Mouse (Mus musculus): ENCODE measurements around the gene Angptl4.
"Not testable (repeated sequence)": the region's sequence is repeated elsewhere in the genome, so short reads cannot be mapped to it uniquely, and the experiment has no call there.

Gene Angptl4

GRCm38 (mm10) chr17:33755418-33756107, 26.1 kb downstream of the Angptl4 start:
- no peak for DNase-seq

- DNase-seq, result no peak
Observed at GRCm38 (mm10) chr17:33754656-33755055, 27.0 kb downstream of the Angptl4 start.

- DNase-seq, result no peak
Observed at GRCm38 (mm10) chr17:33752297-33752696, 29.3 kb downstream of the Angptl4 start.

- no peak for DNase-seq
Observed at GRCm38 (mm10) chr17:33751181-33751580, 30.4 kb downstream of the Angptl4 start.

GRCm38 (mm10) chr17:33749451-33749850, 32.2 kb downstream of the Angptl4 start:
- peak in 1 of 2 experiments; percentile 4 for DNase-seq

- DNase-seq, result peak; percentile 51 to 57
Observed at GRCm38 (mm10) chr17:33746011-33746410, 35.6 kb downstream of the Angptl4 start.

GRCm38 (mm10) chr17:33744686-33745384, 36.8 kb downstream of the Angptl4 start:
- DNase-seq, result no peak

- DNase-seq, result no peak
Observed at GRCm38 (mm10) chr17:33742420-33742819, 39.2 kb downstream of the Angptl4 start.

- not testable (repeated sequence) for DNase-seq
Observed at GRCm38 (mm10) chr17:33733526-33733925, 48.1 kb downstream of the Angptl4 start.

GRCm38 (mm10) chr17:33732556-33733083, 49.0 kb downstream of the Angptl4 start:
- DNase-seq, result not testable (repeated sequence)

GRCm38 (mm10) chr17:33729215-33729614, 52.4 kb downstream of the Angptl4 start:
- DNase-seq, result no peak

GRCm38 (mm10) chr17:33728396-33728795, 53.2 kb downstream of the Angptl4 start:
- no peak for DNase-seq
